ENCODE assay signal across 8 mouse cellular contexts in genomic region chr6:145515859-145516581, GRCm38 (mm10).
DNase-seq lines count a peak whose midpoint lies in the region; ATAC-seq and TF ChIP-seq lines count a peak whose summit lies in the region.

No protein-coding gene starts in this region.

- no peaks in the 10 kb centered on the region for H3K36me3 ChIP-seq in hindbrain, embryonic 13.5 days
- no peaks in the 10 kb centered on the region for H3K36me3 ChIP-seq in stomach, postnatal 0 days (ENCODE audit: control insufficient read depth, insufficient read depth, low read length)
- H3K36me3 ChIP-seq in liver, embryonic 11.5 days (ENCODE audit: control insufficient read depth, insufficient read depth, low read length), result no peaks in the 10 kb centered on the region

- no peaks in the 10 kb centered on the region for H3K27me3 ChIP-seq in hindbrain, embryonic 13.5 days
- H3K27me3 ChIP-seq in stomach, postnatal 0 days (ENCODE audit: control insufficient read depth, insufficient read depth, low read length), result no peaks in the 10 kb centered on the region
- H3K27me3 ChIP-seq in liver, embryonic 11.5 days (replicated peaks; ENCODE audit: control insufficient read depth, insufficient read depth, low read length), result no peaks in the 10 kb centered on the region

- ATAC-seq in hindbrain, embryonic 13.5 days (ENCODE audit: low FRiP score), result peak; percentile 59; the same call in 1 of the 2 replicates
- ATAC-seq in stomach, postnatal 0 days (ENCODE audit: low FRiP score, low TSS enrichment), result peak; percentile 73; the same call in 1 of the 2 replicates
- ATAC-seq in liver, embryonic 11.5 days (replicated peaks; ENCODE audit: low FRiP score), result no peak

- peaks cover 14% of the 10 kb centered on the region for H3K4me1 ChIP-seq in hindbrain, embryonic 13.5 days (replicated peaks)
- no peaks in the 10 kb centered on the region for H3K4me1 ChIP-seq in stomach, postnatal 0 days (replicated peaks; ENCODE audit: control insufficient read depth, insufficient read depth)
- peaks cover 3% of the 10 kb centered on the region; the same call in 1 of the 2 replicates for H3K4me1 ChIP-seq in liver, embryonic 11.5 days (replicated peaks; ENCODE audit: control insufficient read depth, insufficient read depth, low read length)

- TF ChIP-seq CTCF in stomach, postnatal 0 days (IDR thresholded peaks at IDR 0.05; ENCODE audit: low read depth), result no peak
- TF ChIP-seq CTCF in gastrocnemius, adult 2 months (IDR thresholded peaks at IDR 0.05), result no peak

- H3K9ac ChIP-seq in hindbrain, embryonic 13.5 days, result no peak overlapping the region
- H3K9ac ChIP-seq in stomach, postnatal 0 days (ENCODE audit: low read length), result no peak overlapping the region
- no peak overlapping the region for H3K9ac ChIP-seq in liver, embryonic 11.5 days (ENCODE audit: low read depth, low read length)

- H3K9me3 ChIP-seq in hindbrain, embryonic 13.5 days, result no peaks in the 10 kb centered on the region
- H3K9me3 ChIP-seq in stomach, postnatal 0 days (ENCODE audit: control insufficient read depth, low read length), result no peaks in the 10 kb centered on the region
- no peaks in the 10 kb centered on the region; the same call in 1 of the 2 replicates for H3K9me3 ChIP-seq in liver, embryonic 11.5 days (ENCODE audit: control insufficient read depth, low read length)

- no peak overlapping the region for H3K27ac ChIP-seq in hindbrain, embryonic 13.5 days
- H3K27ac ChIP-seq in stomach, postnatal 0 days (replicated peaks), result no peak overlapping the region
- no peak overlapping the region for H3K27ac ChIP-seq in gastrocnemius, adult 2 months
- no peak overlapping the region for H3K27ac ChIP-seq in liver, embryonic 11.5 days (ENCODE audit: low read depth, low read length)

- 69% methylated on average over 10 of the region's 10 CpGs for WGBS in hindbrain, embryonic 13.5 days
- 50% methylated on average over 10 of the region's 10 CpGs for WGBS in stomach, postnatal 0 days
- WGBS in liver, embryonic 11.5 days, result 71% methylated on average over 10 of the region's 10 CpGs

- DNase-seq in right cerebral cortex, postnatal 10 days (ENCODE audit: low spot score in 2 of 2), result peak; percentile 42 to 57
- no peak for DNase-seq in right cerebral cortex, postnatal 4 days
- DNase-seq in lung, postnatal 10 days, result peak; percentile 58
- no peak for DNase-seq in stomach, postnatal 0 days (ENCODE audit: low spot score)
- DNase-seq in gastrocnemius, adult 2 months, result no peak
- no peak for DNase-seq in c-Kit-positive CD71-positive TER-119-positive erythroid progenitor cells, embryonic 14.5 days (ENCODE audit: low spot score)
- no peak for DNase-seq in liver, embryonic 11.5 days (ENCODE audit: low spot score)

- H3K4me3 ChIP-seq in hindbrain, embryonic 13.5 days, result no peak overlapping the region
- H3K4me3 ChIP-seq in stomach, postnatal 0 days (ENCODE audit: low read depth, low read length), result no peak overlapping the region
- no peak overlapping the region for H3K4me3 ChIP-seq in gastrocnemius, adult 2 months
- H3K4me3 ChIP-seq in liver, embryonic 11.5 days (ENCODE audit: low read depth, low read length), result no peak overlapping the region

- intact Hi-C loops in gastrocnemius, adult 2 months (cut with DNase I), result no loop called here

- no peak overlapping the region for H3K4me2 ChIP-seq in hindbrain, embryonic 13.5 days
- H3K4me2 ChIP-seq in stomach, postnatal 0 days (replicated peaks; ENCODE audit: low read depth), result no peak overlapping the region
- no peak overlapping the region for H3K4me2 ChIP-seq in liver, embryonic 11.5 days

- no peak for TF ChIP-seq EP300 in stomach, postnatal 0 days (optimal IDR thresholded peaks at IDR 0.05)

Comparison
In these comparisons a context has a peak if more than half of its experiments do, and no peak if none do; other contexts are left out.
1. DNase-seq: peak in right cerebral cortex, postnatal 10 days (2 of 2) and lung, postnatal 10 days (single experiment); none in right cerebral cortex, postnatal 4 days (single experiment), stomach, postnatal 0 days (single experiment), gastrocnemius, adult 2 months (single experiment), c-Kit-positive CD71-positive TER-119-positive erythroid progenitor cells, embryonic 14.5 days (single experiment) and liver, embryonic 11.5 days (single experiment).